Mouse (Mus musculus) embryonic fibroblast, embryonic 13.5 days (primary cell): ENCODE measurements at regions not wholly inside any gene's neighbourhood (a gene's known extent, or its start where the extent isn't known, plus 50 kb on each side); places are given as distances from the start of the nearest gene placed in this dataset.

Experiments used
- CTCF ChIP-seq: IDR thresholded peaks from 2 replicates; pipeline ENCODE4 v1.5.1; 2011; ENCODE audit warnings: mild to moderate bottlenecking, control low read depth, low read length, moderate library complexity, borderline replicate concordance; ENCODE audit not compliant: insufficient read depth
- POLR2A ChIP-seq: IDR thresholded peaks from 2 replicates; pipeline ENCODE4 v1.6.1; 2011; ENCODE audit warnings: low read depth, mild to moderate bottlenecking, control low read depth, low read length, moderate library complexity

GRCm38 (mm10) chrX:166964656-166965582 is 244.2 kb downstream of the Tmsb4x start:
- no peak for TF ChIP-seq CTCF
- TF ChIP-seq POLR2A, result no peak
